Mouse (Mus musculus) E14TG2a.4 (cell line): ENCODE results near the gene Cela1.

Experiments used
- CTCF ChIP-seq: conservative IDR thresholded peaks from 2 replicates; pipeline ENCODE4 v1.5.1; 2014; ENCODE audit warnings: low read length
- POU5F1 ChIP-seq: IDR thresholded peaks from 2 replicates; pipeline ENCODE4 v1.6.1; 2014; ENCODE audit warnings: low read length, borderline replicate concordance

GRCm38 (mm10) chr15:100685849-100686248, 1.9 kb downstream of the Cela1 start:
- TF ChIP-seq CTCF: no peak
- TF ChIP-seq POU5F1: no peak
